Mouse (Mus musculus) liver, embryonic 14.5 days (tissue): ENCODE measurements at regions not wholly inside any gene's neighbourhood (a gene's known extent, or its start where the extent isn't known, plus 50 kb on each side); places are given as distances from the start of the nearest gene placed in this dataset.
"Not testable (repeated sequence)": the region's sequence is repeated elsewhere in the genome, so short reads cannot be mapped to it uniquely, and the experiment has no call there.

ENCODE experiments used
- ATAC-seq: fragments of 200-750 bp; cut with Nextera tagmentation; 2 replicates; pipeline ENCODE4 v1.8.0; 2017; ENCODE audit warnings: moderate number of reproducible peaks, mild to moderate bottlenecking, moderate library complexity; ENCODE audit not compliant: insufficient read depth
- DNase-seq, 3 experiments: peaks; one replicate each; pipeline ENCODE4 v3.0.0-alpha.2; 2012 to 2013; ENCODE audit warnings: low read depth in 3 of 3, low spot score in 3 of 3
- H3K27ac ChIP-seq: fragments of 300-500 bp; sonication (generic); 2 replicates; pipeline ENCODE4 v1.5.1; 2014; ENCODE audit warnings: moderate library complexity, mild to moderate bottlenecking, control low read depth, inconsistent platforms
- H3K27me3 ChIP-seq: fragments of 300-500 bp; sonication (generic); 2 replicates; pipeline ENCODE4 v1.6.1; 2014; ENCODE audit warnings: mild to moderate bottlenecking, low read length, moderate library complexity; ENCODE audit not compliant: control insufficient read depth, insufficient read depth
- H3K36me3 ChIP-seq: fragments of 300-500 bp; sonication (generic); replicated peaks from 2 replicates; pipeline ENCODE4 v1.6.1; 2014; ENCODE audit warnings: low read depth; ENCODE audit not compliant: control insufficient read depth, insufficient read depth
- H3K4me1 ChIP-seq, 2 experiments: fragments of 200-500 bp in 1 of 2; fragments of 300-500 bp in 1 of 2; sonication (generic) in 1 of 2; replicated peaks; 2 replicates each; pipeline ENCODE4 v1.6.1; 2012 to 2014; ENCODE audit warnings: antibody characterized with exemption in 1 of 2, inconsistent platforms in 1 of 2, low read length in 1 of 2; ENCODE audit not compliant: control insufficient read depth in 2 of 2, insufficient read depth in 2 of 2
- H3K4me2 ChIP-seq: fragments of 300-500 bp; sonication (generic); 2 replicates; pipeline ENCODE4 v1.6.1; 2014; ENCODE audit warnings: low read depth, mild to moderate bottlenecking, control low read depth, moderate library complexity
- H3K4me3 ChIP-seq, 2 experiments: fragments of 200-500 bp in 1 of 2; fragments of 300-500 bp in 1 of 2; sonication (generic) in 1 of 2; 2 replicates each; pipeline ENCODE4 v1.5.1; 2012 to 2014; ENCODE audit warnings: low read depth in 2 of 2, low read length in 2 of 2, mild to moderate bottlenecking in 2 of 2, control low read depth in 1 of 2, inconsistent platforms in 1 of 2, moderate library complexity in 1 of 2; ENCODE audit not compliant: insufficient read depth in 1 of 2
- H3K9ac ChIP-seq: fragments of 300-500 bp; sonication (generic); replicated peaks from 2 replicates; pipeline ENCODE4 v1.6.1; 2014; ENCODE audit warnings: mild to moderate bottlenecking, control low read depth, moderate library complexity
- H3K9me3 ChIP-seq: fragments of 300-500 bp; sonication (generic); 2 replicates; pipeline ENCODE4 v1.6.1; 2016; ENCODE audit warnings: low read length, mixed read lengths; ENCODE audit not compliant: control insufficient read depth
- CTCF ChIP-seq: IDR thresholded peaks from 2 replicates; pipeline ENCODE4 v1.5.1; 2016; ENCODE audit warnings: antibody characterized with exemption, low read depth, control low read depth
- EP300 ChIP-seq: IDR thresholded peaks from 2 replicates; pipeline ENCODE4 v1.6.1; 2016; ENCODE audit warnings: antibody characterized with exemption, low read depth
- WGBS: fragments of 180-500 bp; shearing (Covaris S2); extraction: QIAGEN DNeasy Blood & Tissue Kit; methylation state at CpG from one replicate; pipeline ENCODE4 v1.1.7; 2014; ENCODE audit not compliant: insufficient replicate concordance; 5-methylcytosine and 5-hydroxymethylcytosine counted together

GRCm38 (mm10) chr5:142281997-142282396 lies 119.3 kb upstream of the Foxk1 start:
- no peak overlapping the region for H3K27ac ChIP-seq
- no peak overlapping the region for H3K4me3 ChIP-seq
- no peaks in the 10 kb centered on the region for H3K9me3 ChIP-seq
- ATAC-seq (no peak), DNase-seq (no peak)
- no peak overlapping the region for H3K9ac ChIP-seq
- no peaks in the 10 kb centered on the region for H3K4me1 ChIP-seq
- TF ChIP-seq CTCF (no peak), EP300 (no peak)
- no peaks in the 10 kb centered on the region for H3K36me3 ChIP-seq
- H3K27me3 ChIP-seq, result no peaks in the 10 kb centered on the region
- 59% methylated on average over 9 of the region's 9 CpGs for WGBS
- no peak overlapping the region for H3K4me2 ChIP-seq

- Histone ChIP-seq H3K4me3 (no peak overlapping the region), H3K36me3 (no peaks in the 10 kb centered on the region), H3K9me3 (no peaks in the 10 kb centered on the region), H3K4me1 (no peaks in the 10 kb centered on the region), H3K27ac (no peak overlapping the region), H3K9ac (no peak overlapping the region), H3K27me3 (no peaks in the 10 kb centered on the region), H3K4me2 (no peak overlapping the region)
- TF ChIP-seq CTCF (no peak), EP300 (no peak)
- DNase-seq (no peak), ATAC-seq (no peak)
- WGBS, result 52% methylated on average over 2 of the region's 2 CpGs
Measured at GRCm38 (mm10) chr5:142287981-142288380, 113.3 kb upstream of the Foxk1 start.

- DNase-seq (no peak), ATAC-seq (no peak)
- no peaks in the 10 kb centered on the region for H3K36me3 ChIP-seq
- H3K4me3 ChIP-seq, result no peak overlapping the region
- TF ChIP-seq EP300, result no peak
- no peak for TF ChIP-seq CTCF
- H3K4me1 ChIP-seq, result no peaks in the 10 kb centered on the region
- 69% methylated on average over 10 of the region's 10 CpGs for WGBS
- no peak overlapping the region for H3K9ac ChIP-seq
- H3K4me2 ChIP-seq, result no peak overlapping the region
- no peak overlapping the region for H3K27ac ChIP-seq
- no peaks in the 10 kb centered on the region for H3K9me3 ChIP-seq
- H3K27me3 ChIP-seq, result no peaks in the 10 kb centered on the region
Measured at GRCm38 (mm10) chr5:142291451-142291850, 109.8 kb upstream of the Foxk1 start.

GRCm38 (mm10) chr5:142296401-142296800 lies 104.9 kb upstream of the Foxk1 start:
- not testable (repeated sequence) for H3K4me1 ChIP-seq, H3K9ac ChIP-seq, H3K27ac ChIP-seq, H3K36me3 ChIP-seq, H3K27me3 ChIP-seq, H3K4me2 ChIP-seq, DNase-seq, ATAC-seq, H3K4me3 ChIP-seq, H3K9me3 ChIP-seq
- WGBS, result 60% methylated on average over 2 of the region's 2 CpGs

GRCm38 (mm10) chr5:142299621-142300020 lies 101.7 kb upstream of the Foxk1 start:
- H3K9ac ChIP-seq, result no peak overlapping the region
- H3K4me2 ChIP-seq, result no peak overlapping the region
- H3K36me3 ChIP-seq, result no peaks in the 10 kb centered on the region
- WGBS, result 76% methylated on average over 5 of the region's 5 CpGs
- no peaks in the 10 kb centered on the region for H3K27me3 ChIP-seq
- H3K27ac ChIP-seq, result no peak overlapping the region
- H3K4me1 ChIP-seq, result no peaks in the 10 kb centered on the region
- ATAC-seq (no peak), DNase-seq (no peak)
- no peak overlapping the region for H3K4me3 ChIP-seq
- H3K9me3 ChIP-seq, result no peaks in the 10 kb centered on the region
- no peak for TF ChIP-seq EP300
- TF ChIP-seq CTCF, result no peak

GRCm38 (mm10) chr5:142308511-142308910 lies 92.8 kb upstream of the Foxk1 start:
- no peaks in the 10 kb centered on the region for H3K27me3 ChIP-seq
- ATAC-seq, result no peak
- H3K27ac ChIP-seq, result no peak overlapping the region
- no peak overlapping the region for H3K4me3 ChIP-seq
- TF ChIP-seq EP300, result no peak
- TF ChIP-seq CTCF, result no peak
- no peaks in the 10 kb centered on the region for H3K4me1 ChIP-seq
- H3K4me2 ChIP-seq, result no peak overlapping the region
- DNase-seq, result no peak
- 77% methylated on average over 3 of the region's 3 CpGs for WGBS
- no peak overlapping the region for H3K9ac ChIP-seq
- H3K36me3 ChIP-seq, result no peaks in the 10 kb centered on the region
- H3K9me3 ChIP-seq, result no peaks in the 10 kb centered on the region
